Mouse (Mus musculus): Measurements from ENCODE around the gene Cpt1a. TPM values are rescaled to one million over a fixed set of nuclear protein-coding genes. Genes with fewer than 3 reads are reported as not detected.

Gene Cpt1a
- polyA plus RNA-seq, 1 experiment: 13.5 TPM

GRCm38 (mm10) chr19:3414268-3414733 is 92.2 kb downstream of the Cpt1a start, which contains the start of gene Gal:
Gal (minus strand) TSS chr19:3414544.
- TF ChIP-seq CEBPB (IDR thresholded peaks at IDR 0.05; ENCODE audit: insufficient read depth, poor library complexity, severe bottlenecking) (no peak), USF1 (IDR thresholded peaks at IDR 0.05; ENCODE audit: low read depth) (no peak), MYOG (IDR thresholded peaks at IDR 0.05; ENCODE audit: control insufficient read depth in 1 of 3, insufficient read depth in 1 of 3, insufficient read length in 2 of 3, low read depth in 2 of 3) (no peak), MAX (IDR thresholded peaks at IDR 0.05; ENCODE audit: low read depth) (no peak), TCF3 (IDR thresholded peaks at IDR 0.05; ENCODE audit: insufficient read length, low read depth) (no peak), POLR2AphosphoS2 (IDR thresholded peaks at IDR 0.05; ENCODE audit: insufficient read length, low read depth) (no peak), TCF12 (IDR thresholded peaks at IDR 0.05; ENCODE audit: insufficient read depth, poor library complexity, severe bottlenecking) (no peak), SRF (IDR thresholded peaks at IDR 0.05; ENCODE audit: control insufficient read depth, insufficient read length, low read depth) (no peak), REST (IDR thresholded peaks at IDR 0.05; ENCODE audit: insufficient read depth, insufficient read length) (no peak), E2F4 (IDR thresholded peaks at IDR 0.05; ENCODE audit: insufficient read depth) (no peak)
- H3K27me3 ChIP-seq (ENCODE audit: control insufficient read depth, insufficient read depth, insufficient read length): no peaks in the 10 kb centered on the region
- H3K4me3 ChIP-seq: no peak within 1 kb of the TSS
- H3K4me2 ChIP-seq (ENCODE audit: low read depth): no peak within 1 kb of the TSS
- H3K79me2 ChIP-seq (ENCODE audit: control insufficient read depth, insufficient read depth): no peaks in the 10 kb centered on the region
- no peak within 1 kb of the TSS for H3ac ChIP-seq (ENCODE audit: control insufficient read depth, insufficient read length)
- no peaks in the 10 kb centered on the region for H3K36me3 ChIP-seq (ENCODE audit: control insufficient read depth, insufficient read depth)

- no peak overlapping the region for H3K4me2 ChIP-seq (ENCODE audit: low read depth)
- H3K36me3 ChIP-seq (ENCODE audit: control insufficient read depth, insufficient read depth): no peaks in the 10 kb centered on the region
- no peaks in the 10 kb centered on the region for H3K27me3 ChIP-seq (ENCODE audit: control insufficient read depth, insufficient read depth, insufficient read length)
- H3ac ChIP-seq (ENCODE audit: control insufficient read depth, insufficient read length): no peak overlapping the region
- H3K4me3 ChIP-seq: no peak overlapping the region
- no peaks in the 10 kb centered on the region for H3K79me2 ChIP-seq (ENCODE audit: control insufficient read depth, insufficient read depth)
- TF ChIP-seq TCF3 (IDR thresholded peaks at IDR 0.05; ENCODE audit: insufficient read length, low read depth) (peak; percentile 68), SRF (IDR thresholded peaks at IDR 0.05; ENCODE audit: control insufficient read depth, insufficient read length, low read depth) (no peak), POLR2AphosphoS2 (IDR thresholded peaks at IDR 0.05; ENCODE audit: insufficient read length, low read depth) (no peak), MYOG (IDR thresholded peaks at IDR 0.05; ENCODE audit: control insufficient read depth in 1 of 3, insufficient read depth in 1 of 3, insufficient read length in 2 of 3, low read depth in 2 of 3) (peak in 2 of 3 experiments; percentile 82 to 92), POLR2A (IDR thresholded peaks at IDR 0.05; ENCODE audit: insufficient read length, low read depth) (no peak), CEBPB (IDR thresholded peaks at IDR 0.05; ENCODE audit: insufficient read depth, poor library complexity, severe bottlenecking) (no peak), MYOD1 (IDR thresholded peaks at IDR 0.05; ENCODE audit: control insufficient read depth in 1 of 3, insufficient read length in 2 of 3, low read depth in 2 of 3) (peak in 2 of 3 experiments; percentile 92 to 96)
Measured at GRCm38 (mm10) chr19:3419251-3419650, 97.1 kb downstream of the Cpt1a start.

- Histone ChIP-seq H3K27me3 (ENCODE audit: control insufficient read depth, insufficient read depth, insufficient read length) (no peaks in the 10 kb centered on the region), H3ac (ENCODE audit: control insufficient read depth, insufficient read length) (no peak overlapping the region), H3K36me3 (ENCODE audit: control insufficient read depth, insufficient read depth) (no peaks in the 10 kb centered on the region), H3K4me2 (ENCODE audit: low read depth) (no peak overlapping the region), H3K79me2 (ENCODE audit: control insufficient read depth, insufficient read depth) (no peaks in the 10 kb centered on the region), H3K4me3 (no peak overlapping the region)
- TF ChIP-seq MYOD1 (IDR thresholded peaks at IDR 0.05; ENCODE audit: control insufficient read depth in 1 of 3, insufficient read length in 2 of 3, low read depth in 2 of 3) (peak; percentile 0 to 98 (median 91)), MAX (IDR thresholded peaks at IDR 0.05; ENCODE audit: low read depth) (no peak), MYOG (IDR thresholded peaks at IDR 0.05; ENCODE audit: control insufficient read depth in 1 of 3, insufficient read depth in 1 of 3, insufficient read length in 2 of 3, low read depth in 2 of 3) (peak; percentile 89 to 99 (median 97)), TCF3 (IDR thresholded peaks at IDR 0.05; ENCODE audit: insufficient read length, low read depth) (peak; percentile 94), SRF (IDR thresholded peaks at IDR 0.05; ENCODE audit: control insufficient read depth, insufficient read length, low read depth) (no peak), TCF12 (IDR thresholded peaks at IDR 0.05; ENCODE audit: insufficient read depth, poor library complexity, severe bottlenecking) (peak; percentile 94), POLR2AphosphoS2 (IDR thresholded peaks at IDR 0.05; ENCODE audit: insufficient read length, low read depth) (no peak)
Measured at GRCm38 (mm10) chr19:3422488-3422887, 100.4 kb downstream of the Cpt1a start.

- Histone ChIP-seq H3K36me3 (ENCODE audit: control insufficient read depth, insufficient read depth) (no peaks in the 10 kb centered on the region), H3K4me3 (no peak overlapping the region), H3K27me3 (ENCODE audit: control insufficient read depth, insufficient read depth, insufficient read length) (no peaks in the 10 kb centered on the region), H3ac (ENCODE audit: control insufficient read depth, insufficient read length) (no peak overlapping the region), H3K79me2 (ENCODE audit: control insufficient read depth, insufficient read depth) (no peaks in the 10 kb centered on the region), H3K4me2 (ENCODE audit: low read depth) (no peak overlapping the region)
- TF ChIP-seq E2F4 (IDR thresholded peaks at IDR 0.05; ENCODE audit: insufficient read depth) (no peak), POLR2AphosphoS2 (IDR thresholded peaks at IDR 0.05; ENCODE audit: insufficient read length, low read depth) (no peak), SRF (IDR thresholded peaks at IDR 0.05; ENCODE audit: control insufficient read depth, insufficient read length, low read depth) (no peak), TCF3 (IDR thresholded peaks at IDR 0.05; ENCODE audit: insufficient read length, low read depth) (no peak), MYOG (IDR thresholded peaks at IDR 0.05; ENCODE audit: control insufficient read depth in 1 of 3, insufficient read depth in 1 of 3, insufficient read length in 2 of 3, low read depth in 2 of 3) (no peak), REST (IDR thresholded peaks at IDR 0.05; ENCODE audit: insufficient read depth, insufficient read length) (no peak), MAX (IDR thresholded peaks at IDR 0.05; ENCODE audit: low read depth) (no peak), POLR2A (IDR thresholded peaks at IDR 0.05; ENCODE audit: insufficient read length, low read depth) (no peak), MYOD1 (IDR thresholded peaks at IDR 0.05; ENCODE audit: control insufficient read depth in 1 of 3, insufficient read length in 2 of 3, low read depth in 2 of 3) (no peak)
Measured at GRCm38 (mm10) chr19:3422981-3423380, 100.8 kb downstream of the Cpt1a start.

GRCm38 (mm10) chr19:3424214-3424613 is 102.1 kb downstream of the Cpt1a start:
- TF ChIP-seq MYOD1 (IDR thresholded peaks at IDR 0.05; ENCODE audit: control insufficient read depth in 1 of 3, insufficient read length in 2 of 3, low read depth in 2 of 3) (no peak), E2F4 (IDR thresholded peaks at IDR 0.05; ENCODE audit: insufficient read depth) (no peak), MYOG (IDR thresholded peaks at IDR 0.05; ENCODE audit: control insufficient read depth in 1 of 3, insufficient read depth in 1 of 3, insufficient read length in 2 of 3, low read depth in 2 of 3) (no peak), MAX (IDR thresholded peaks at IDR 0.05; ENCODE audit: low read depth) (no peak), TCF12 (IDR thresholded peaks at IDR 0.05; ENCODE audit: insufficient read depth, poor library complexity, severe bottlenecking) (no peak), SRF (IDR thresholded peaks at IDR 0.05; ENCODE audit: control insufficient read depth, insufficient read length, low read depth) (no peak), POLR2AphosphoS2 (IDR thresholded peaks at IDR 0.05; ENCODE audit: insufficient read length, low read depth) (no peak), USF1 (IDR thresholded peaks at IDR 0.05; ENCODE audit: low read depth) (no peak)
- H3K4me2 ChIP-seq (ENCODE audit: low read depth): no peak overlapping the region
- H3K27me3 ChIP-seq (ENCODE audit: control insufficient read depth, insufficient read depth, insufficient read length): no peaks in the 10 kb centered on the region
- no peak overlapping the region for H3ac ChIP-seq (ENCODE audit: control insufficient read depth, insufficient read length)
- H3K36me3 ChIP-seq (ENCODE audit: control insufficient read depth, insufficient read depth): no peaks in the 10 kb centered on the region
- H3K79me2 ChIP-seq (ENCODE audit: control insufficient read depth, insufficient read depth): no peaks in the 10 kb centered on the region
- H3K4me3 ChIP-seq: no peak overlapping the region

All from myocyte (in vitro differentiated cells).